Mouse (Mus musculus) retina, embryonic 14.5 days (tissue): Measurements from ENCODE around the gene Tspan32.

Experiments
- DNase-seq: peaks from one replicate; pipeline ENCODE4 v3.0.0-alpha.2; 2015; ENCODE audit warnings: low spot score

Tspan32 gene

GRCm38 (mm10) chr7:143033581-143033980, 28.7 kb downstream of the Tspan32 start:
- no peak for DNase-seq

GRCm38 (mm10) chr7:143034112-143034511, 29.3 kb downstream of the Tspan32 start:
- DNase-seq: no peak

GRCm38 (mm10) chr7:143034519-143035450, 29.9 kb downstream of the Tspan32 start:
- DNase-seq: no peak

- no peak for DNase-seq
These were observed 31.9 kb downstream of the Tspan32 start for GRCm38 (mm10) chr7:143036787-143037186.

GRCm38 (mm10) chr7:143037306-143037705, 32.5 kb downstream of the Tspan32 start:
- DNase-seq: no peak

GRCm38 (mm10) chr7:143038174-143038931, 33.5 kb downstream of the Tspan32 start:
- DNase-seq: no peak

DNA sequence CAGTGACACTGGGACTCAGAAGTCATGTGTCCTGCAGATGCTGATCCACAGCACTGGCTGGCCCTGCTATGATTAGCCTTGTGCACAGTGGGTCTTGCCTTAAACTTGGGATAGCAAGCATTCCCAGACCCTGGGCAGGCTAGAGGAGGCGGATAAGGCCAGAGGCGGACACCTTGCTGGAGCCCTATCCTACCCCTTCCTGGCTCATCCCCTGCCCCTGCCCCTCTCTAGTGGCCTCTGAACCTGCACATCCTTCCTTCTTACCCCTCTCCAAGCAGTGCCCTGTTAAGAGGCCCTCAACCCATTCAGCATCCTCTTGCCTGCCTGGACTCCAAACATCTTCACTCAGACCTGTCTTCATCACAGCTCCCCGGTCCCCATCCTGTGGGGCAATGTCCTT, 35.7 kb downstream of the Tspan32 start:
- DNase-seq: no peak

GRCm38 (mm10) chr7:143041138-143041822, 36.4 kb downstream of the Tspan32 start:
- DNase-seq: no peak

DNA sequence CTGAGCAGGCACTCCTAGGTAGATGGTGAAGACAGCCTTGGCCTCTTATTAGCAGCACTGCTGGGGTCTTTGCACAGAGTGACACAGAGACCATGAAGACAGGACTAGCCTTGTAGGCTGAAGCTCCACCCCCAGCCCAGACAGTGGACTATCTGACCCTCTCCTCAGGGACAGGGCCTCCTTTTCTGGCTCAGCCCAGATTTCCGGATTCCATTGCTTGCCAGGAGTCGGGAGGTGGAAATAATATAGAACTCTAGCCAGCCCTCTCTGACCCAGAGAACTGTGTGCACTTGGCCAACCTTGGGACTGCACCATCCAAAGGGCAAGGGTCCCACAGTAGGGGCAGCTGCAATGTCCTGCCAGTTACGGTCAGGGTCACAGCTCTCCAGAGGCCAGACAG, 37.2 kb downstream of the Tspan32 start:
- no peak for DNase-seq

DNA sequence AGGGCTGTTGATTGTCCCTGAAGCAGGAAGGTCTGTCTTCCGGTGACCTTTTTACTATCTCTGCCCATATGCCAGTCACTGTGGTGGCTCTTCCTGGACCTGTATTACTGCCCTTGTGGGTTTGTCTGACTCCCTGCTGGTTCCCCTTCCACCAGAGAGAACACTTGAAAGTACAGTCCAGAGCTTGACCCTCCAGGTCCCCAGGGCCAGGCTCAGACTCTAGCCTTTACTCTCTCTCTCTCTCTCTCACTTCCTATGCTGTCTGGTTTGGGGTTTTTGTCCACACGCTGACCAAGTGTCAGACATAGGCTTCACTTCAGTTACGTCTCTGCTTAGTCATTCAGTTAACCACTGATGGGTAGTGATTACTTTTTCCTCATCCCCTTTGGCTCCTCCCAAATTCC, 38.1 kb downstream of the Tspan32 start:
- DNase-seq: no peak

DNA sequence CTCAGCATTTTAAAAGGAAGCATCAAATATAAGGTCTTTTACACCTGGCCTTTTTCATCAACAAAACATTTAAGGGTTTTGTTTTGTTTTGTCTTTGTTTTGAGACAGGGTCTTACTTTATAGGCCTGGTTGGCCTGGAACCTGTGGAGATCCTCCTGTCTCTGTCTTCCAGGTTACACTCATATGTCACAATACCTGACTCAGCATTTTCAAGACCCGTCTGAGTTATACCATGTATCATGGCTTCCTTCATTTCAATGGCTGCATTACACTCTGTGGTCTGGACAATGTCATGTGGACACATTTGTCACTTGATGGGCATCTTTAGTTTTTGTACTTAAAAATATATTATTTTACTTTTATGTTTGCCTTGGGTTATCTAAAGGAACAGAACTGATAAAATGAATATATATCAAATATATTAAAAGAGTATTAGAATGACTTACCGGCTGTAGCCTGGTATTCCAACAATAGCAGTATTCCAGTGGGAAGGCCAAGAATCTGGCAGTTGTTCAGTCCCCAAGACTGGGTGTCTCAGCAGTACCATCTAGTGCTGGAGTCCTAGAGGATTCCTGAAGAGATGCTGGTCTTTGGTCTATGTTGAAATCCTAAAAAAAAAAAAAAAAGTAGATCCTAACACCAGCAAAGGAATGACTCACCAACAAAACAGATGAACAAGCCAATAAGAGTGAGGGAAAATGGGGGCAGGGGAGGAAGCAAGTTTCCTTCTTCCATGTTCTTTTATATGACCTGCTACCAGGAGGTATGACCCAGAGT, 39.4 kb downstream of the Tspan32 start:
- no peak for DNase-seq

GRCm38 (mm10) chr7:143044826-143045206, 40.0 kb downstream of the Tspan32 start:
- no peak for DNase-seq

GRCm38 (mm10) chr7:143046358-143046757, 41.5 kb downstream of the Tspan32 start:
- DNase-seq: no peak

- no peak for DNase-seq
These were observed 44.5 kb downstream of the Tspan32 start for GRCm38 (mm10) chr7:143049331-143049730.

- no peak for DNase-seq
These were observed 45.3 kb downstream of the Tspan32 start for GRCm38 (mm10) chr7:143049841-143050816.

- DNase-seq: no peak
These were observed 46.5 kb downstream of the Tspan32 start for GRCm38 (mm10) chr7:143051316-143051715.

DNA sequence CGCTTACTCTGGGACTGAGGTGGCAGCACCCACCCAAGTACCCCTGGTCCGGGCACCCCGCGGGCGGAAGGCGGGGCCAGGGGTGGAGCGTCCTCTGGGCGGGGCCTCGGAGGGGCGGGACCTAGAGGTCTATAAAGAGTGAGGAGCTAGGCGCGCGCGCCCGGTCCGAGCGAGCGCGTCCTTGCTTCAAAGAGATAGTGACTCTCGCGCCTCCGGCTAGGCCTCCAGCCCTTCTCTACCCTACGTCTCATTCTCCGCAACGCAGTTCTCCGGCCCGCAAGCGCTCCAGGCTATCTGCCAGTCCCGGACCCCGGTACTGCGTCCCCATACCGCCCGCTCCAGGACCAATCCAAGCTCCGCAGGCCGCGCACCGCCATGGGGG, 47.8 kb downstream of the Tspan32 start, which contains the start of gene Cd81:
Gene Cd81, plus strand, starts transcription at position 114 of the 382 bp plus-strand sequence.
- DNase-seq: peak; percentile 88

- DNase-seq: peak; percentile 72
These were observed 48.4 kb downstream of the Tspan32 start for GRCm38 (mm10) chr7:143053008-143053899.

DNA sequence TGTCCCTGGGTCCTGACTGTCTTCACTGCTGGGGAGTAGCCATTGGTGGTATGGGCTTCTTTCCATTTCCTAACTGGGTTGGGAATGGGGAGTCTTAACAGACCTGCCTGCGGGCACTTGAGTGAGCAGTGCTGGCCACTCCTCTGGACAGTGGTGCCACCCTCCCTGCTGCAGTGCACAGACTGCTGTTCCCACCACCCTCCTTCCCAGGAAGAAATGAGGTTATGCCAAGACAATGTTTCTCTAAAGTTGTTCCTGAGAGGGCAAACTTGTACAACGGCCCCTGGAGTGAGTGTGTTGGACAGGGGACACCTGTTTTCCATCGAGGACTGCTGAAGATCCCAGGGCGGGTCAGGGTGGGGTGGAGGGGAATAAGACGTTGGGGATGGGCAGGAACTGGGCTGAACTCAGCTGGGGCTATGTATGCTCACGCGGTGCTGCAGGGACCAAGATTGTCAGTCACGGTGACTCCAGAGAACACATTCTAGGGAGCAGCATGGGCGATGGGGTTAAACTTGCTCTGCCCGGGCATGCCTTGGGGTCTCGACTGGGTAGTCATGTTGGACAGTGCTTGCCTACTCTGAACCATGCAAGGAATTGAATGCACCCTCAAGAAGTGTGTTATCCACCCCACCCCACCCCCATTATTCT, 49.2 kb downstream of the Tspan32 start:
- DNase-seq: no peak
